Mouse (Mus musculus) lung, adult 2 months (tissue): ENCODE results near the gene Layn.

Experiments
- CTCF ChIP-seq: fragments of 200-500 bp; IDR thresholded peaks from 2 replicates; pipeline ENCODE4 v1.5.1; 2011; ENCODE audit warnings: mild to moderate bottlenecking, low read length, control low read depth; ENCODE audit not compliant: insufficient read depth
- POLR2A ChIP-seq: fragments of 200-500 bp; IDR thresholded peaks from 2 replicates; pipeline ENCODE4 v1.6.1; 2011; ENCODE audit warnings: low read depth, mild to moderate bottlenecking, control low read depth, low read length, borderline replicate concordance; ENCODE audit errors: extremely low read depth

- TF ChIP-seq POLR2A: no peak
- TF ChIP-seq CTCF: no peak
Observed at GRCm38 (mm10) chr9:51105751-51106150, 28.9 kb upstream of the Layn start.
